Mouse (Mus musculus): ENCODE data around the gene Fap.

Fap gene

DNA sequence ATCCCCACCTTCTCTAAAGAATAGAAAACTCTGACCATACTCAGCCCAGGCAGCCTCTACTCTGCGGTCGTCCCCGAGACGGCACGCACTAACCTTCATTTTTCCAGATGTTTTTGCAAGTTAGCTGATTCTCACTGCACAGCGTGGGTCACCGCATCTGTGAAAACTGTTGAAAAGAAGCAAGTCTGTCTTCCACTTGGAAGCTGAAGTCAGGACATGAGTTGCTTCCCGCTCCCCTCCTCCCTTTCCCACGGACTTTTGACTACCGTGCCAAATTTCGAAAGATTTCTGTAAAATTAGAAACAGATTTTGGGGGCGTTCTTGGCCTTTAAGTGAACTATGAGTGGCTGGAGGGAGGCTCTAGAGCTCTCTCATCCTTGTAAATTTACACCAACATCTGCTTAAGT, at the start of gene Fap:
Fap (minus strand) TSS at position 323 of the 407 bp plus-strand sequence.
- peak; percentile 52 for DNase-seq (ENCODE audit: low read depth, low spot score)

DNA sequence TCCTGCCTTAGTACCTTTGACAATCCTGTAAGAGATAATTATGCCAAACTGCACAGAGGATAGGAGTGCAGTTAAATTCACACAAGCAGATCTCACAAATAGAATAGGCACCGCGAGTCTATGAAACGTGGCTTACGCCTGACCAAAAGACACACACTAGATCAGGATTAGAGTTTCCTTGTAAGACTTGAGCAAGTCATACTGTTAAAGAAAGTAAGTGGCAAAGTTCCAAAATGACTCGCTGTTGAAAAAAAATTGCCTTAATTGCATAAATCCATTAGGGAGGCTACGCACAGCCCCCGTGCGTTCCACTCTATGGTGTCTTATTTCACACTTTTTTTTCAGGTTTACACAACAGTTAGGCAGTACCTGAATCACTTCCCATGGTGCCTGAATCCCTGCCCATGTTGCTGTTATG, 49.2 kb upstream of the Fap start:
- no peak for DNase-seq (ENCODE audit: low read depth, low spot score)

DNA sequence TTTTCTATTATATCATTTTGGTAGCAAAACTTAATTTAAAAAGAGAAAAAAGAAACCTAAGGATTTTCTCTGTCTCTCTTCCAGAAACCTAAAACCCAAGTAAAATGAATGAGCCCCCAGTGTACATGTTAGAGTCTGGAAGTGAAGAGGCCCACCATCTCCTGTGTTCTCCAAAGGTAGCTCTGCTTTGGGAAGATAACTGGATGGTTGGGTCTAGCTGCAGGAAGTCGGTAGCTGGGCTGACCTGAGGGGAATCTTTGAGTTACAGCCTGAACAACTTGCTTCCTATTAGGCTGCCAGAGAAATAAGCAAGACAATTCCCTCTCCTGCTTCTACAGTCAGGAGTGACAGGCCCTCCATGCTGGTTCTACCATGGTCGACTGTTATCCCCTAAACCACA, 45.8 kb upstream of the Fap start:
- DNase-seq (ENCODE audit: low read depth, low spot score), result no peak

DNA sequence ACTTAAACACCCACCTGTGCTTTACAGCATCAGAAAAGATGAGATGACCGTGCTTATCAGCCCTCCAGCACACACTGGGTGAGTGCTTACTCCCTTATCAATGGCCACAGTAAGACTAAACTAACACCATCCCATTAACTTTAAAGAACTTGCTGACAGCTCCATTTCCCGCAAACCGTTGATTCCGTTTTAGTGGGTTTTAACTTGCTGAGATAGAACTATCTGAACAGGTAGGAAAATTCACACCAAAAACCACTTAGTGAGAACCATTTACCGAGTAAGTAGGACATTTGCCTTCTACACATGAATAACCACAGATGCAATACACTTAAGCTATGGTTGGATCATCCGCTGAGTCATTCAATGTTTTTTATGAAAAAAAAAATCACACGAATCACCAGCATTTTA, 45.1 kb upstream of the Fap start:
- DNase-seq (ENCODE audit: low read depth, low spot score), result no peak

DNA sequence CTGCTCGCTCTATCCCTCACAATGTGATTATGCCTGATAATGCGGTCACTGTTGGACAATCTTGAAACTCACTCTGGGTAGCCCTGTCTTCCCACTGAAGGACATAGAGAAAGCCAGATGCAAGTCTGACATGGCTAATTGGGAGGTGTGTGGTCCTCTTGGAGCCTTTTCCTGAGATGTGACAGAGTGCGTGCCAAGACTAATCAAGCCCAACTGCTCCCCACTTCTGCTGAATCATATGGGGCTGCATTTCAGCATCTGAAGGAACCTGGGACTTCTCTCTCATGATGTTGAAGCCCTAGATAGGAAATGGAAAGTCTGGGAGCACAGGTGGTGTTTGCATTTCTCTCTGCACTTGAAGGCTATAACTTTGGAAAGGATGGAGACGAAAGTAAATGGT, 39.3 kb upstream of the Fap start:
- no peak for DNase-seq (ENCODE audit: low read depth, low spot score)

DNA sequence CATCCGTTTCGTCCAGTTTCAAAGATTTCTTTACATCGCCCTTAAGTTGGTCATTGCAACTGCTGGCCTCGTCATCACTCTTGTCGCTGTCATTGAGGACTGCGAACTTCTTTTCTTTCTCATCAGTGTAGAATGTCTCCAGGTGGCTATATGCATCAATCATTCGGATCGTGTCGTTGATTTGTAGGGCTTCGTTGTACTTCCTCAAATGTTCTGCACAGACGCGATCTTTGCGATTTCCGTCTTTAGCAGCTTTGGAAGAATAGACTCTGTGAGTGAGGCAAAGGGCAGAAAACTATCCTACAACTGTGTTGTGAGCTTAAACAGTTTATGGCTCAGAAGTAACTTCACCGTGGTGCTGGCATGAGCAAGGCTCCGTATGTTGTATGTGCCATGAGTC, 32.3 kb upstream of the Fap start:
- no peak for DNase-seq (ENCODE audit: low read depth, low spot score)

DNA sequence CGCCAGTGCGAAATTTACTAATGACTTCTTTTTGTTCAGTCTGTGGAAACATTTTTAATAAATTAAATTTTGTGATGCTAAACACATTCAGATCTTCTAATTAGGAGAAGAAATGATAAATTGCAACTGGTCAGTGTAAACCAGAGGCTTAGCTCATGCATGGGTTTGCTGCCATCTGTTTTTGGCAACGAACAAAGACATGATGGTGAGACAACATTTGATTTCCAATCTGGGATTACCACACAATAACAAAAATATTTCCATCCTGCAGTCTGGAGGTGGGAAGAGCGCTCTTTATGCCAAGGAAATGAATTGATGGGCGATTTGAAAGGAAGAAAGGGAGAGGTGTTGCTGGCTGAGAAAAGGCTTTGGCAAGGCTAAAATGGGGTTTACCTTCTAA, 29.7 kb upstream of the Fap start:
- no peak for DNase-seq (ENCODE audit: low read depth, low spot score)

DNA sequence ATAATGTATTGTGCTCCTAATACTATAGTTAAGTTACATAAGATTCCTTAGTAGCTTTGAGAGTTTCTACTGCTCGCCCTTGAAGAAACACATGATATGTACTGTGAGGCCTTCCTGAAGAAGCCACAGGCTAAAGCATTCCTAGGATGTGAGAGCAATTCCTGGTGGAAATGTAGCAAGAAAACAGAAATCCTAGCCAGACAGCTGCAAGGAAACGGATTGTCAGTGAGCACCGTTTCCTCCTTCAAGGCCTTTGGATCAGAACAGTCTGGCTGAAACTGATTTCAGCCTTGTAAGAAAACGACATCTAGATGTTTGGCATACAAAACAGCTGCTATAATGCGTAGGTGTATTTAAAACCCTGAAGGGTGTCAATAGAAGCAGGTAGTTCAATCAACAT, 22.7 kb upstream of the Fap start:
- DNase-seq (ENCODE audit: low read depth, low spot score), result no peak

DNA sequence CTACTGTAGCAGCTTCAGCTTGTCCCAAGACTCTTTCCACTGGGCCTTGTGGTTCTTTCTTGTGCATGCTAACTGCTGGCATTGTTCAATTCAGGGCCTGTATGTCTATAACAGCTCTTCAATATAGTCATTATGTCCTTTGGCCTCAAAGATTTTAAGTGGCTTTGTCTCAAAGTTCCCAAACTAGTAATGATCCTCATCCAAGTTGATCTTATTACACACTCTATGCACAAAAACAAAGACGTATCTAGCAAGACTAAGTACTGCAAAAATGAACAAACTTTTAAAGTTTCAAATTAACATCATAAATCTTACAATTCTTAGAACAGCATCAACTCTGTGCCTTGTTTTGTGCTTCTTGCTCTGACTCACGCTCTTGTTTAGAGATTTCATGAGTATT, 20.6 kb upstream of the Fap start:
- DNase-seq (ENCODE audit: low read depth, low spot score), result no peak

DNA sequence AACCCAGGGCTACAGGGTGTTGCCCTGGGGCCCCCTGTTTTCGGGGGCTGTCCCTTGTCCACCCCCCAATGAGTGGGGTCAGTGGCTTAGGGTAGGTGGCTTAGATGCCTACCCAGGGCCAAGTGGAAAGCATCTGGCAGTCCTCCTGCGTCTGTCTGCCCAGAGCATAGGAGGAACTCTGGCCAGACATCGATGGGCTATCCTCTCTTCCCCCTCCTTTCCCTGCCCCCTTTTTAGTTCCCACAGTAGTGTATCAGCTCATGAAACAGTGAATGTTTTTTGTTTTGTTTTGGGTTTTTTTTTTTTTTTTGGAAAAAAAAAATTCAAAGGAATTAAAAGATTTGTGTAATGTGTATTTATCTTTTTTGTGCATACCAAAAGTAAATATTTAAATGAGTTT, 17.7 kb upstream of the Fap start:
- DNase-seq (ENCODE audit: low read depth, low spot score), result no peak

DNA sequence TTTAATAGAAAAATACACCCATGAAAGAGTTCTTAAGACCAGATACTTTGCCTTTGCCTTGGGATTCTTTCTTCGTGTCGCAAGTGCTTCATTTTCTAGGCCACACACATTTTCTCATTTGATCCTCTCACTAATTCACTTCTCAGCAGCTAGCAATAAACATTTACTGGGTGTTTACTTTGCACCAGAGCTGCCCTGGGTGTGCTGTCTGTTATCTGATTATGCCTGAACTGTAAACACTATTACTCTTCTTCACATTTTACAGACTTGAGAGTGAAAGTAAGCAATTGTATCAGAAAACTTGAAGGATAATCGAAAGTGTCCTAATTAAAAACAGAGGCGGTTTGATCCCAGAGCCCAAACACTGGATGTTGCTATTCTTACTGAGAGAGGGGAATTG, 15.5 kb upstream of the Fap start:
- DNase-seq (ENCODE audit: low read depth, low spot score), result no peak

DNA sequence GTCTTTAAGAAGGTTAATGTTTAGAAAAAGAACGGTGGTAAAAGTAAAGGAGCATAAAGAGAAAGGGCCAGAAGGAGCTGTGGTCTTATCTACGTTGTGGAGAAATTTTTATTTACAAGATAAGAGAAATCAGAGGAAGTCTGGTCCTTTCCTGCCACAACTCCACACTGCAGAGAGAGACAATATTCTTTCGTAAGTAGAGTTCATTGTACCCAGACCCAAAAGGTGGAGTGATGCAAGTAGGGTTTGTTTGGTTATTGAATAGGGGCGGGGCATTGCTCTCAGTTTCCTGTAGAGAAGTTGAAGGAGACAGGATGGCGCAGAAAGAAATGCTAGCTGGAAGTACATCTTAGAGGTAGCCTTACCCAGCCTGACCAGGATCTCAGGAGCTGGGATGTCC, 11.9 kb upstream of the Fap start:
- no peak for DNase-seq (ENCODE audit: low read depth, low spot score)

DNA sequence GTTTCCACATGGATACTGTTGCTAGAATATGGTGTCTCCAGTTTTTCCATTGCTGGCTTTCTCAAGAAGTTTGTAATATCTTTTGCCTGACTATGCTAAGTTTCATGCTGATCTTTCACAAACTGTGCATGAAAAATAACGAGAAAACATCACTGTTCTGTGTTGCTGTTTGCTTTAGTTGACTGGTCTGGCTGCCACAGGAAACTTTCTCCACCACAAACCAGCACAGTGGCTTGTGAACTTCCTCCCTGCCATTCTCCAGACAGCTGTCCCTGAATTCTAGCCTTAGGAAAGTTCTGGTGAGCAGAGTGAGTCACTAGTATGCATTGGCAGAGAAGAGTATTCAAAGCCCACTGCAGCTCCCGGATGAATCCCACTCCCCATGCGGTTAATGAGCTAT, 1.1 kb upstream of the Fap start:
- no peak for DNase-seq (ENCODE audit: low read depth, low spot score)

DNA sequence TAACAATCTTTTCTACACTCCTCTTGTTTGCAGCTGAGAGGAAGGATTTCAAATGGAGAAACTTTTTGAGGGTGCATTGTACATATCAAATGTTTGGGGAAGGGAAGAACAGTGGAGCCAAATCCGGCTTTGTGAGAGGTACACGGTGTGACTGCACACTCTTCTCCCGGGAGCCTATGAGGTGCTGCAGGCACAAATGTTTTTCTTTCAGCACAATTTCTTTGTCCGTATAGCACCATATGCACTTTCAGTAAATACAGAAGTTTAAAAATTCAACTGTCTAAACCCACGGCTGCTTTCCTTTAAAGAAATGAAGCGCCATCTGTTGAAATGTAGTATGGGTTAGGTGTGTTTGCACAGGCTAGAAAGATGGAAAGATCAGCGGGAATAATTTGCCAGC, 375 bp upstream of the Fap start:
- no peak for DNase-seq (ENCODE audit: low read depth, low spot score)

DNA sequence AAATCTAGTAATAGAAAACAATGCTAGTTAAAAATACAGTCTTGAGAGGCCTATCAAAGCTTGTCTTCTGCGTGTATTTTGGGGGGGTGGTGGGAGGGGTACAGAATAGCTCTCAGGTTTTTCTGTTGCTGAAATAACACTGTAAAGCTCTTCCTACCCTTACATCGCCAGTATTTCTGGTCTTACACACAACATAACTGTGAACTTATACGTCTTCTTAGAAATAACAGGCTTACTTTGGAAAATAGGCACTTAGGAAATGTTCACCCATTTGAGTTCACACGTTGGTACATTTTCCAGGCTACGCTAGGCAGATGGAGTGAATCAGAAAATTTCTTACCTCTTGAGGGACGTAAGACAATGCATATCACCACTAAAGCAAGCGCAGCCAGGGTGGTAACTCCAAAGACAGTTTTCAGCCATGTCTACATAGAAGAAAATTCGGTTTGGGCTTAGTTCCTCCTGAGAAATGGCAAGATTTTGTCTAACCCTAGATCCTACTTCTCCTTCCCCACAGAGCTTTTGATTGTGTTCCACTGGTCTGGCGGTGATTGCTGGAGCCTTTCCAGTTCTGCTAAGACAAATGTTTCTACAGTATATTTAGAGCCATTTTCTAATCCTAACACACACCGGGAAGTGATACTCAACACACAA, 649 bp downstream of the Fap start:
- DNase-seq (ENCODE audit: low read depth, low spot score), result no peak

DNA sequence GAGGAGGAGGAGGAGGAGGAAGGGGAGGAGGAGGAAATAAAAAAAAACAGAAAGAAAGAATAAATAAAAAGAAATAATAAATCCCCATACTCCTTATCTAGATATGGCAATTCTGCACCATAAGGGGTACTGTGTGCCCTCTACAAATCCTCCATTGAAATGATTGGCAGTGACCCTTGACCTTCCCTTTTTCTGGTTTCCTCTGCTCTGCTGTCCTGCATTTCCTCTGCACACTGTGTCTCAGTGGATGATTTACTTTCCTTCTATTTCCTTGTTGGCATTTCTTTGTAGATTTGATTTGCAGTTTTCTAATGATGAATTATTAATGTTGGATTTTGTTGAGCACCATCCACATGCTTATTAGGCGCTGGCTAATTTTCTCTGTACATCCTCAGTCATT, 9.2 kb downstream of the Fap start:
- no peak for DNase-seq (ENCODE audit: low read depth, low spot score)

DNA sequence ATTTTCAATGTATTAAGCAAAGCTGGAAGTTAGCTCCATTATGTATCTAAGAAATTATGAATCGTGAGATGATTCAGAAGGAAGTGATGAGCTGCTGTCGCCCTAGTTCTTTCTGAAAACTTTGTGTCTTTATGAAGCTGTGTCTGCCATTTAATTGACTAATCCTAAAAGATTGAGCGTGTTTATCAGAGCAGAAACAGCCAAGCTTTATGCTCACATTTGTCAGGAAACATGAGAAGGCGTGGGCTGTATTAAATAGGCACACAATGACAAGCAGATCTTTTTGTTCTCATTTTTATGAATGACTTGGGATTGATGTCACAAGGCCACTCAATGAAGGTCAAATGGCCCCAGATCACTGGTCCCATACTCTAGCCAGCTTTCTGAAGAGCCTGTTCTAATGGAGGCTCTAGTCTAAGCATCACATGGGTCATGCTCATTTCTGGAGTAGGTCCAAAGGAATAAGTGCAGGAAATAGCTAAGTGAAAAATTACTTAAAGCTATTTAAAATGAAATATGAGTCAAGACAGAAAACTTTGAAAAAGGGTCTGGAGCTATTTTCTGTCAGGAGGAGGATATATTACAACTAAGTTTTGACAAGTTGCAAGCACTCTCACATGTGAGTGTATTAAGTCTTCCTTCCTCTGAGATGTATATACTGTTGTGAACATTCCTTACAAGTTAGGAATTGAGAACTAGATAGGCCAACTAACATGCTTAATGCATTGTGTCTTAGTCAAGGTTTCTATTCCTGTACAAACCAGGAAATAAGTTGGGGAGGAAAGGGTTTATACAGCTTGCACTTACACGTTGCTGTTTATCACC, 11.0 kb downstream of the Fap start:
- DNase-seq (ENCODE audit: low read depth, low spot score), result no peak

DNA sequence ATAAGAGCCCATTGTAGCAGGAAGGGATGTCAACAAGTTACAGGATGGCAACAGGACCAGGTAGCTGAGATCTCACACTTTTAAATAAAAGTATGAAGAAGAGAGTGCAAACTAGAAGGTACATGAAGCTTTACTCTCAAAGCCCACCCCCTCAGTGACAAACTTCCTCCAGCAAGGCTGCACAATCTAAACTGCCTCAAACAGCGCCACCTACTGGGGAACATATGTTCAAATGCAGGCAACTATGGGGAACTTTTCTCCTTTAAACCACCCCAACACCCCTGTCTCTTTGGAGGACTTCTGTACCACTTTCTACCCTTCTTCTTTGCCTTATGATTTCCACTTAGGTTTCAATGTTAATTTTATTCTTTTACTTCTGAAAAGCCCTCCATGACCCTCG, 16.5 kb downstream of the Fap start:
- DNase-seq (ENCODE audit: low read depth, low spot score), result no peak

DNA sequence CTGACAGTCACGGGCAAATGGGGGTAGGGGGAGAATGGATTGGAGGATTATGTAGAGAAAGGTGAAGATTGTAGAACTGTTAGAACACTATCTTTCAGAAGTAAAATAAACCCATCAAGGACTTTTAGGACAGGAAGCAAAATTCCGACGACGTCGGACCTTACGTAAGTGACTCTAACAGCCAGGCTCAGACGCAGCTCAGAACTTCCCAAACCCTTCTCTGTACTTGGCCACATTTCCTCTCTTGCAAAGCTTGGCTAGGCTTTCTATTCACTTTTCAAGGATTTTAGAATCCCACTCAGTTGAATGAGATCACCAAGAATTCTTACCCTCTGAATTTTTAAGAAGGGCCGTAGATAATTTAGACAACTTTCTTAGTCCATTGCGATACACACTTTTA, 17.5 kb downstream of the Fap start:
- DNase-seq (ENCODE audit: low read depth, low spot score), result no peak

DNA sequence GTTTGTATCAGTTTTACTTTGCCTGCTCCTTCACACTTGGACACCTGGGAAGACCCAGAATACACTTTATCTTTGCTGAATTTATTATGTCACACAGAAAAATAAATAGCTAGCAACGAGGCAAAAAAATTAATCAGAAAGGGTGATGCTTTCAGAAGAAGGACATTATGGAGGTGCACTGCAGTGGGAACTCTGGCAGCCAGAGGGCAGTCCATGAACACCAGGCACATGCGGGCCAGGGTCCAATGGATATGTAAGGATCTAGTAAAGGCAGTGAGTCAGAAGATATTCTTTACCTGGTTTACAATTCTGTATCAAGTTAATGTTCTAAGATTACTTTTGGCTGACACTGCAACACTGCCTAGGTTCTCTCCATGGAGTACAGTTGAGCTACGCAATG, 24.2 kb downstream of the Fap start:
- no peak for DNase-seq (ENCODE audit: low read depth, low spot score)

DNA sequence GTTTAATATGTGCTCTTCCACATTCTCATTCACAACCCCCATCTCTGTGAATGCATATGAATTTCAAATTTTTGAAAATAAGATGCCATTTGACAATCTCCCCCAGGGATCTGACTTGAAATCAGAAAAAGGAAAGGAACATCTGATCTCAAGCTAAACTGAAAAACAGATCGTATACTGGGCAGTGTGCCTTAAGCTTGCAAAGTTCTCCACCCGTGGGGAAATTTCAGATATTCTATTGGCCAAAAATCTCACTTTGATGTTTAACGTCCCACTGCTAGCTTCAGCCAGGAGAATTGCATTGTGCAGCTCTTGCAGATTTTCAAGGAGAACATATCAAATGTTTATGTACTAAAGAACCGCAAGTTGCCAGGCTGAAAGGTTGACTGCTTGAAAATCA, 24.7 kb downstream of the Fap start:
- DNase-seq (ENCODE audit: low read depth, low spot score), result no peak

DNA sequence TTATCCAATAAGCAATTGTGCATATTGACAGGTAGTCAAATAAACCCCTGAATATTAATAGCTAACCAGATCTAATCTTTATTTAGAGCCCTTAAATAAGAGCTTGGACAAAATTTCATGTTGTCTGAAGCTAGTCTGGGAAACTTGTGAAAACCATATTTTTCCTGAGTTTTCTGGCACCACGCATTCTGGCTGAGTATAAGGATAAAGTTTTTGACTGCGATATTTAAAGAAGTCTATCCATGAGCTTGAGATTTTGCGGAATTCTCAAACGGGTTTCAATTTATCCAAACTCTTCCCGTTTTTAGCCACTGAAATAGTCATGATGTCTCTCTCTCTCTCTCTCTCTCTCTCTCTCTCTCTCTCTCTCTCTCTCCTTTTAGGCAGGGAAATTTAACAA, 25.8 kb downstream of the Fap start:
- DNase-seq (ENCODE audit: low read depth, low spot score), result no peak

DNA sequence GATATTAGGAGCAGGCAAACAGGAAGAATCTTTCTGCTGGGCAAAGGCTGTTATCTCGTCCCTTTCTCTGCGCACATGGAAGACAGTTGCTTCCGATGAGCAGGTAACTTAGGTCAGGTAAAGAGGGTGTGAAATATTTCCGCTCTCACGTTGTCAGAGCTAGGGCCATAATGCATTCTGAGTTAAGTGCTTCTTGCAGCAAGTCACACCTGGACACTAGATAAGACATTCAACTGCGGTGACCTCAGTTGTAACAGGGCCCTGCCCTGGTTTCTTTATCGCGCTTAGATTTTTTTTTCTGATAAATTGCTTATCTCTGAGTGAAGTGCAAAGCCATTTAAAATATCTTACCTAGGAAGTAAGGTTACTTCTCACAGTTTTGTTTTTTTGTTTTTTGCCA, 38.4 kb downstream of the Fap start:
- no peak for DNase-seq (ENCODE audit: low read depth, low spot score)

DNA sequence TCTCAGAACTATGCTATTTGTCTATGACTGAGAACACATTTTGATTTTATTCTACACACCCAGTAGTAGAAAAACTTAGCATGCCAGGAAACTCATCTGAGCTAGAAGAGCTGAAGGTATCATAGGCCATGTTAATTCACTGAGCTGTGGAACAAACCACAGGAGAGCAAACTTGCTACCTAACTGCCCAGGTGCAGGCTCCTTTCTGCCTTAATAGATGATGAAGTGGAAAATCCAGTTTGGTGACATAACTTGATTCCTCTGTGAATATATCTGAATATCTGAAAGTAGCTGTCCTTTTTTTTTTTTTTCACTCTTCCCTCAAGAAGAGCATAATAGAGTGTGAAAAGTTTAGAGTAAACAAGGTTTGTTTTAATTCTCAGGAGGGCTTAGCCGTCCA, 42.8 kb downstream of the Fap start:
- no peak for DNase-seq (ENCODE audit: low read depth, low spot score)
